Mouse (Mus musculus): ENCODE data around the gene Hoxb3. TPM values are rescaled to one million over a fixed set of nuclear protein-coding genes. Genes with fewer than 3 reads are reported as not detected.

Hoxb3 gene
- polyA plus RNA-seq, 1 experiment, result not detected

GRCm38 (mm10) chr11:96350791-96351190 lies 27.7 kb downstream of the Hoxb3 start:
- DNase-seq (ENCODE audit: extremely low spot score in 1 of 2, low spot score in 1 of 2), result no peak

GRCm38 (mm10) chr11:96351312-96351711 lies 28.2 kb downstream of the Hoxb3 start:
- no peak for DNase-seq (ENCODE audit: extremely low spot score in 1 of 2, low spot score in 1 of 2)

GRCm38 (mm10) chr11:96351831-96352230 lies 28.7 kb downstream of the Hoxb3 start:
- DNase-seq (ENCODE audit: extremely low spot score in 1 of 2, low spot score in 1 of 2), result no peak

- no peak for DNase-seq (ENCODE audit: extremely low spot score in 1 of 2, low spot score in 1 of 2)
Observed at GRCm38 (mm10) chr11:96352691-96353521, 29.8 kb downstream of the Hoxb3 start.

- no peak for DNase-seq (ENCODE audit: extremely low spot score in 1 of 2, low spot score in 1 of 2)
Observed at GRCm38 (mm10) chr11:96353522-96353841, 30.4 kb downstream of the Hoxb3 start.

- no peak for DNase-seq (ENCODE audit: extremely low spot score in 1 of 2, low spot score in 1 of 2)
Observed at GRCm38 (mm10) chr11:96353939-96354338, 30.8 kb downstream of the Hoxb3 start.

GRCm38 (mm10) chr11:96354376-96354775 lies 31.2 kb downstream of the Hoxb3 start:
- no peak for DNase-seq (ENCODE audit: extremely low spot score in 1 of 2, low spot score in 1 of 2)

- DNase-seq (ENCODE audit: extremely low spot score in 1 of 2, low spot score in 1 of 2), result no peak
Observed at GRCm38 (mm10) chr11:96354801-96355311, 31.7 kb downstream of the Hoxb3 start.

- DNase-seq (ENCODE audit: extremely low spot score in 1 of 2, low spot score in 1 of 2), result no peak
Observed at GRCm38 (mm10) chr11:96363807-96364206, 40.7 kb downstream of the Hoxb3 start.

GRCm38 (mm10) chr11:96365441-96366091 lies 42.4 kb downstream of the Hoxb3 start, which contains the start of gene Hoxb1:
TSS of gene Hoxb1 (plus strand) at chr11:96365752.
- no peak for DNase-seq (ENCODE audit: extremely low spot score in 1 of 2, low spot score in 1 of 2)

GRCm38 (mm10) chr11:96366092-96367041 lies 43.2 kb downstream of the Hoxb3 start:
- no peak for DNase-seq (ENCODE audit: extremely low spot score in 1 of 2, low spot score in 1 of 2)

GRCm38 (mm10) chr11:96367141-96367540 lies 44.0 kb downstream of the Hoxb3 start:
- DNase-seq (ENCODE audit: extremely low spot score in 1 of 2, low spot score in 1 of 2), result no peak

GRCm38 (mm10) chr11:96368686-96369085 lies 45.6 kb downstream of the Hoxb3 start:
- no peak for DNase-seq (ENCODE audit: extremely low spot score in 1 of 2, low spot score in 1 of 2)

- no peak for DNase-seq (ENCODE audit: extremely low spot score in 1 of 2, low spot score in 1 of 2)
Observed at GRCm38 (mm10) chr11:96369140-96369539, 46.0 kb downstream of the Hoxb3 start.

- DNase-seq (ENCODE audit: extremely low spot score in 1 of 2, low spot score in 1 of 2), result no peak
Observed at GRCm38 (mm10) chr11:96371726-96372125, 48.6 kb downstream of the Hoxb3 start.

- DNase-seq (ENCODE audit: extremely low spot score in 1 of 2, low spot score in 1 of 2), result no peak
Observed at GRCm38 (mm10) chr11:96372519-96372918, 49.4 kb downstream of the Hoxb3 start.

GRCm38 (mm10) chr11:96374810-96375209 lies 51.7 kb downstream of the Hoxb3 start:
- no peak for DNase-seq (ENCODE audit: extremely low spot score in 1 of 2, low spot score in 1 of 2)

- no peak for DNase-seq (ENCODE audit: extremely low spot score in 1 of 2, low spot score in 1 of 2)
Observed at GRCm38 (mm10) chr11:96383381-96383780, 60.3 kb downstream of the Hoxb3 start.

- DNase-seq (ENCODE audit: extremely low spot score in 1 of 2, low spot score in 1 of 2), result no peak
Observed at GRCm38 (mm10) chr11:96387635-96388034, 64.5 kb downstream of the Hoxb3 start.

- no peak for DNase-seq (ENCODE audit: extremely low spot score in 1 of 2, low spot score in 1 of 2)
Observed at GRCm38 (mm10) chr11:96396772-96397626, 73.9 kb downstream of the Hoxb3 start.
